Mouse (Mus musculus): ENCODE results near the gene Atp6v1fnb.

- TF ChIP-seq POLR2A (IDR thresholded peaks at IDR 0.05; ENCODE audit: control insufficient read depth in 1 of 2, insufficient read depth in 1 of 2, low read depth in 1 of 2, low read length in 2 of 2, poor library complexity in 1 of 2) (no peak), CTCF (IDR thresholded peaks at IDR 0.05 in 2 of 3, conservative IDR thresholded peaks at IDR 0.05 in 1 of 3; ENCODE audit: control insufficient read depth in 1 of 3, insufficient read depth in 1 of 3, low read depth in 2 of 3, low read length in 3 of 3, poor library complexity in 1 of 3, severe bottlenecking in 1 of 3) (no peak), ETS1 (IDR thresholded peaks at IDR 0.05; ENCODE audit: low read depth, low read length) (no peak), UBTF (IDR thresholded peaks at IDR 0.05; ENCODE audit: borderline replicate concordance, insufficient read depth, low read depth, low read length) (no peak), GATA1 (IDR thresholded peaks at IDR 0.05; ENCODE audit: low read depth, low read length) (no peak), ZC3H11A (IDR thresholded peaks at IDR 0.05; ENCODE audit: low read depth, low read length) (no peak), ZKSCAN1 (IDR thresholded peaks at IDR 0.05; ENCODE audit: low read depth, low read length) (no peak), MYC (IDR thresholded peaks at IDR 0.05; ENCODE audit: low read depth, low read length) (no peak)
Measured at GRCm38 (mm10) chr6:29482691-29483090, 11.5 kb downstream of the Atp6v1fnb start.

All from MEL (cell line).